Mouse (Mus musculus) ES-Bruce4 (cell line): ENCODE data around the gene Tmem44. TPM values are rescaled to one million over a fixed set of nuclear protein-coding genes. Genes with fewer than 3 reads are reported as not detected.

ENCODE experiments used
- H3K27ac ChIP-seq: 2 replicates; pipeline ENCODE4 v1.5.1; 2012; ENCODE audit warnings: low read length, inconsistent platforms; ENCODE audit not compliant: insufficient read depth
- H3K27me3 ChIP-seq: 2 replicates; pipeline ENCODE4 v1.6.1; 2012; ENCODE audit warnings: mild to moderate bottlenecking, low read length, inconsistent platforms; ENCODE audit not compliant: control insufficient read depth, poor library complexity, insufficient read depth, severe bottlenecking
- H3K36me3 ChIP-seq: 2 replicates; pipeline ENCODE4 v1.6.1; 2012; ENCODE audit warnings: inconsistent platforms, mild to moderate bottlenecking, low read length, moderate library complexity; ENCODE audit not compliant: control insufficient read depth, poor library complexity, insufficient read depth, severe bottlenecking
- H3K4me1 ChIP-seq: one replicate; pipeline ENCODE4 v1.8.1; 2011; ENCODE audit warnings: low read length; ENCODE audit not compliant: control insufficient read depth, insufficient read depth
- H3K4me3 ChIP-seq: 2 replicates; pipeline ENCODE4 v1.5.1; 2011; ENCODE audit warnings: low read depth, mild to moderate bottlenecking, low read length
- H3K9ac ChIP-seq: 2 replicates; pipeline ENCODE4 v1.6.1; 2012; ENCODE audit warnings: low read depth, mild to moderate bottlenecking, inconsistent platforms; ENCODE audit not compliant: poor library complexity, severe bottlenecking
- H3K9me3 ChIP-seq: replicated peaks from 2 replicates; pipeline ENCODE4 v1.6.1; 2012; ENCODE audit warnings: mild to moderate bottlenecking, low read length, inconsistent platforms; ENCODE audit not compliant: control insufficient read depth, poor library complexity, insufficient read depth, severe bottlenecking
- CTCF ChIP-seq: IDR thresholded peaks from one replicate; pipeline ENCODE4 v1.8.1; 2011; ENCODE audit warnings: low read depth, low read length
- EP300 ChIP-seq: IDR thresholded peaks from 2 replicates; pipeline ENCODE4 v1.6.1; 2011; ENCODE audit warnings: low read depth, low read length; ENCODE audit not compliant: insufficient read depth
- POLR2A ChIP-seq: IDR thresholded peaks from one replicate; pipeline ENCODE4 v1.8.1; 2011; ENCODE audit warnings: low read length; ENCODE audit not compliant: insufficient read depth
- polyA plus RNA-seq: library from polyadenylated mRNA; stranded (reverse); fragments of >200 nt; gene quantifications from 2 replicates; pipeline ENCODE4 v1.2.4, GENCODE M21; 2011; ENCODE audit warnings: low read depth; ENCODE audit not compliant: missing spikeins, insufficient read depth, insufficient read length

Gene Tmem44
- polyA plus RNA-seq, 1 experiment: 4.2 TPM

DNA sequence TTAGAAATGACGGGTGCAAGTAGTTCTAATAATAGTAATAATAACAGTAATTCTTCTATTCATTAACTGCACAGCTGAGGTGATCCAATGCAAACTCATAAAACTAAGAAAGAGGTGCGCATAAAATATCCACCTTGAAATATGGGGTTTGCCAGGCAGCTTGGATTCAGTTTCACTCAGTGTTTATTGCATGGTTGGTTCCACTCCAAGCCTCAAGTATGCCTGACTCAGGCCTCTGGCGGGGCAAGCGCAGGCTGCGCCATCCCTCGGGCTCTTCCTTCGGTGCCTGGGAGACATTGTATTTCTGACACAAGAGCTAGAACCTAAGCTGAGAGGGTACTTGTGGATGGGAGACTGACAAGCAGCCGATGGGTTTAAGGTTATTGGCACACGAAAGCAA, 32.0 kb downstream of the Tmem44 start:
- no peaks in the 10 kb centered on the region for H3K27me3 ChIP-seq
- H3K27ac ChIP-seq: no peak overlapping the region
- no peaks in the 10 kb centered on the region for H3K4me1 ChIP-seq
- no peak overlapping the region for H3K4me3 ChIP-seq
- no peaks in the 10 kb centered on the region for H3K36me3 ChIP-seq
- H3K9ac ChIP-seq: no peak overlapping the region
- no peaks in the 10 kb centered on the region for H3K9me3 ChIP-seq
- TF ChIP-seq CTCF (no peak), POLR2A (no peak), EP300 (no peak)

GRCm38 (mm10) chr16:30517666-30518283, 32.9 kb downstream of the Tmem44 start:
- Histone ChIP-seq H3K9ac (no peak overlapping the region), H3K36me3 (no peaks in the 10 kb centered on the region), H3K27me3 (no peaks in the 10 kb centered on the region), H3K4me3 (no peak overlapping the region), H3K9me3 (no peaks in the 10 kb centered on the region), H3K27ac (no peak overlapping the region), H3K4me1 (no peaks in the 10 kb centered on the region)
- no peak for TF ChIP-seq CTCF
- TF ChIP-seq EP300: no peak
- no peak for TF ChIP-seq POLR2A

- Histone ChIP-seq H3K9me3 (no peaks in the 10 kb centered on the region), H3K36me3 (no peaks in the 10 kb centered on the region), H3K27me3 (no peaks in the 10 kb centered on the region), H3K4me3 (no peak overlapping the region), H3K4me1 (no peaks in the 10 kb centered on the region), H3K9ac (no peak overlapping the region), H3K27ac (no peak overlapping the region)
- TF ChIP-seq CTCF: no peak
- no peak for TF ChIP-seq POLR2A
- TF ChIP-seq EP300: no peak
Measured at GRCm38 (mm10) chr16:30516993-30517392, 33.6 kb downstream of the Tmem44 start.

DNA sequence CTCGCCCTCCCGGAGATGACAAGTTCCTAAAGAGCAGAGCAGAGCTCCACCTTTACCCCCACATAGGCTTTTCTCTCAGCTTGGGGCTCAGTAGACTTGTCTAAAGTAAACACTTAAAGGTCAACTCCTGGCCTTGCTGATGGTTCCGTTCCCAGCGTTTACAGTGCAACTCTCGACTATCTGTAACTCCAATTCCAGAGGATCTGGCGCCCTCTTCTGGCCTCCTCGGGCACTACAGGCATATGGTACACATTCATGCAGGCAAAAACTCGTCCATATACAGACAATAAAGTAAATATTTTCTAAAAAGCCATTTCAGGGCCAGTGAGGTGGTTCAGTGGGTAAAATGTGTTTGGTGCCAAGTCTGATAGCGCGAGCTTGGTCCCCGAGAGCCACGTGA, 35.2 kb downstream of the Tmem44 start:
- Histone ChIP-seq H3K36me3 (no peaks in the 10 kb centered on the region), H3K27me3 (no peaks in the 10 kb centered on the region), H3K9me3 (no peaks in the 10 kb centered on the region), H3K4me3 (no peak overlapping the region), H3K27ac (no peak overlapping the region), H3K9ac (no peak overlapping the region), H3K4me1 (no peaks in the 10 kb centered on the region)
- TF ChIP-seq POLR2A (no peak), EP300 (no peak), CTCF (peak; percentile 85)

DNA sequence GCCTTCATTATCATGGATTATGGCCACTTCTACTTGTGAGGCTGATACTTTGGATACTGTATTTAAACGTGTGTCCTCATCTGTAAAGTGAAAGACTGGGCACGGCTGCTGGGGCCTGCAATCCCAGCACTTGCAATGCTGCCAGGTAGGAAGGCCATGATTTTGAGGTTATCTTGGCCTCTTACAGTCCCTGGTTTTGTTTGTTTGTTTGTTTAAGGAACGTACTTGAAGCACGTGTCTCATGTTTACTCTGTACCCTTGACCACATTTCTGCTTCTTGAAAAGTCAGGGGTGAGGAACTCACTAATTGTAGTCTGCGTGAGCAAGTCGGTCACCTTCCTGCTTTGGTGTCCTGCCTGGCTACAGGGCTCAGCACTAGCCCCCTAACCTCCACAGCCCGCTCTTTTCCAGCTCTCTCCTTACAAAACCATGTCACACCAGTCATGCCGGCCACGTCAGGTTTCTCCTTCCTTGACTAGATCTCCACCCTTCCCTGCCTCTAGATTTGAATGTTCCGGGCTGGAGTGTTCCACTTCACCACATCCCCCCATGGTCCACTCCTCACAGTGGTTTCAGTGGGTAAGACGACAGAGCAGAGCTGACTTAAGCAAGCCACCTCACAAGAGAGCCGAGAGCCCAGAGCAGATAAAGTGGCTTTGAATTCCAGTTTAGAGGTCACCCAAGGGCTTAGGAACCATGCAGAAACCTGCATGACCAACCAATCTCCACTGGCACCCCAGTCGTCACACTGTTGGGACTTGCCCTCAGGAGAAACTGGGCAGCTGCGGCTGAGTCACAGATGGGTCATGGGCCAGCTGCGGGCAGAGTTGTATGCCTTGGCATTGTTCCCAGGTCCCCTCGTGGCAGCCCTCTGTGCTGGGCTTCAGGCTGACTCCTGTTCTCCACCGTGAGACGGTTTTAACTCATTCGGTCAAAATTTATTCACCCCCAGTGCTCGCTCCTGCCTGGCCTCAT, 37.3 kb downstream of the Tmem44 start:
- TF ChIP-seq EP300: no peak
- no peak for TF ChIP-seq CTCF
- TF ChIP-seq POLR2A: no peak
- H3K4me3 ChIP-seq: no peak overlapping the region
- no peaks in the 10 kb centered on the region for H3K9me3 ChIP-seq
- no peaks in the 10 kb centered on the region for H3K27me3 ChIP-seq
- H3K27ac ChIP-seq: peak overlapping the region; percentile 83; the same call in 1 of the 2 replicates
- 0 out of 2 replicates have a peak overlapping the region, but pooled peaks have one; percentile 3 for H3K9ac ChIP-seq
- H3K4me1 ChIP-seq: no peaks in the 10 kb centered on the region
- H3K36me3 ChIP-seq: no peaks in the 10 kb centered on the region
